Mouse (Mus musculus) heart, postnatal 0 days (tissue): ENCODE measurements around the gene A030003K21Rik. TPM values are rescaled to one million over a fixed set of nuclear protein-coding genes. Genes with fewer than 3 reads are reported as not detected.

ENCODE experiments used
- ATAC-seq: fragments of 200-750 bp; cut with Nextera tagmentation; 2 replicates; pipeline ENCODE4 v1.8.0; 2017; ENCODE audit warnings: low read depth, moderate number of reproducible peaks, moderate library complexity; ENCODE audit not compliant: insufficient read depth
- DNase-seq: peaks from one replicate; pipeline ENCODE4 v3.0.0-alpha.2; 2016; ENCODE audit warnings: low spot score
- H3K27ac ChIP-seq: fragments of 300-500 bp; sonication (generic); 2 replicates; pipeline ENCODE4 v1.5.1; 2014; ENCODE audit warnings: low read depth, mild to moderate bottlenecking
- H3K27me3 ChIP-seq: fragments of 300-500 bp; sonication (generic); 2 replicates; pipeline ENCODE4 v1.6.1; 2014; ENCODE audit warnings: low read length, mixed read lengths; ENCODE audit not compliant: control insufficient read depth, insufficient read depth
- H3K36me3 ChIP-seq: fragments of 300-500 bp; sonication (generic); replicated peaks from 2 replicates; pipeline ENCODE4 v1.6.1; 2014; ENCODE audit warnings: low read length, mixed read lengths; ENCODE audit not compliant: control insufficient read depth, insufficient read depth
- H3K4me1 ChIP-seq: fragments of 300-500 bp; sonication (generic); 2 replicates; pipeline ENCODE4 v1.6.1; 2014; ENCODE audit warnings: antibody characterized with exemption; ENCODE audit not compliant: control insufficient read depth, insufficient read depth
- H3K4me2 ChIP-seq: fragments of 300-500 bp; sonication (generic); 2 replicates; pipeline ENCODE4 v1.6.1; 2014; ENCODE audit warnings: low read depth, mild to moderate bottlenecking, low read length, moderate library complexity
- H3K4me3 ChIP-seq: fragments of 300-500 bp; sonication (generic); 2 replicates; pipeline ENCODE4 v1.5.1; 2014; ENCODE audit warnings: low read depth, low read length
- H3K9ac ChIP-seq: fragments of 300-500 bp; sonication (generic); replicated peaks from 2 replicates; pipeline ENCODE4 v1.6.1; 2014; ENCODE audit warnings: low read depth, low read length, mixed read lengths
- H3K9me3 ChIP-seq: fragments of 300-500 bp; sonication (generic); replicated peaks from 2 replicates; pipeline ENCODE4 v1.6.1; 2016; ENCODE audit warnings: low read length; ENCODE audit not compliant: control insufficient read depth
- CTCF ChIP-seq: IDR thresholded peaks from 2 replicates; pipeline ENCODE4 v1.5.1; 2016; ENCODE audit warnings: antibody characterized with exemption, control low read depth, low read depth
- EP300 ChIP-seq: IDR thresholded peaks from 2 replicates; pipeline ENCODE4 v1.6.1; 2016; ENCODE audit warnings: antibody characterized with exemption, low read depth
- WGBS: fragments of 180-500 bp; shearing (Covaris S2); extraction: QIAGEN DNeasy Blood & Tissue Kit; methylation state at CpG from one replicate; pipeline ENCODE4 v1.1.7; 2014; 5-methylcytosine and 5-hydroxymethylcytosine counted together
- polyA plus RNA-seq: library from polyadenylated mRNA; unstranded; fragments of >200 nt; fragmentation: Nextera tagmentation; extraction: Ambion mirVana; gene quantifications from 2 replicates; pipeline ENCODE4 v1.2.1, GENCODE M21; 2015
- total RNA-seq: library from RNA; depleted of rRNA; stranded (reverse); fragments of >200 nt; gene quantifications from 2 replicates; pipeline ENCODE4 v1.2.3, GENCODE M21; 2014; ENCODE audit warnings: low replicate concordance; rRNA removed

Gene A030003K21Rik
- total and polyA plus RNA-seq, 2 experiments from 2014 or later = not detected

GRCm38 (mm10) chr1:82905886-82906285, 37.3 kb downstream of the A030003K21Rik start:
- ATAC-seq (no peak), DNase-seq (no peak)
- TF ChIP-seq CTCF = no peak
- no peak for TF ChIP-seq EP300
- Histone ChIP-seq H3K9me3 (no peaks in the 10 kb centered on the region), H3K4me3 (no peak overlapping the region), H3K4me2 (no peak overlapping the region), H3K27ac (no peak overlapping the region), H3K27me3 (no peaks in the 10 kb centered on the region), H3K4me1 (no peaks in the 10 kb centered on the region), H3K36me3 (peaks cover 21% of the 10 kb centered on the region), H3K9ac (no peak overlapping the region)
- WGBS = 48% methylated on average over 3 of the region's 3 CpGs

DNA sequence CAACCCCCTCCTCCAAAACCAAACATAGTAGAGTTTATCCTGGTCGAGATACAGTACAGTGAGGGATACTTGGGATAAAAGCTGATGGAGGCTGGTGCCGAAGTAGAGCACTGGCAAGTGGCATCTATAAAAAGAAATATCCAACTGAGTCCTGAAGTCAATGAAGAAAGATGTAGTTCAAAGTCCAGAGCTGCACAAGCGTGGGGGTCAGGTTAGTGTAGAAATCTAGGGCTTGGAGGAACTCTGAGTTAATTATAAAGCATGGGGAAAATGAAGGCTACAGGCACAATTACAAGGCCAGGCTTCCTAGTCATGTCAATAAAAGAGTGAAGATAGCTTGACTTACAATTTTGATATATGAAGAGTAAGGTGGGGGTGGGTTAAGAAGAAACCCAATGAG, 42.0 kb downstream of the A030003K21Rik start:
- 84% methylated on average over 3 of the region's 3 CpGs for WGBS
- ATAC-seq (no peak), DNase-seq (no peak)
- Histone ChIP-seq H3K36me3 (peaks cover 43% of the 10 kb centered on the region), H3K4me3 (no peak overlapping the region), H3K4me2 (no peak overlapping the region), H3K27ac (no peak overlapping the region), H3K9ac (no peak overlapping the region), H3K9me3 (no peaks in the 10 kb centered on the region), H3K27me3 (no peaks in the 10 kb centered on the region), H3K4me1 (no peaks in the 10 kb centered on the region)
- no peak for TF ChIP-seq EP300
- no peak for TF ChIP-seq CTCF

DNA sequence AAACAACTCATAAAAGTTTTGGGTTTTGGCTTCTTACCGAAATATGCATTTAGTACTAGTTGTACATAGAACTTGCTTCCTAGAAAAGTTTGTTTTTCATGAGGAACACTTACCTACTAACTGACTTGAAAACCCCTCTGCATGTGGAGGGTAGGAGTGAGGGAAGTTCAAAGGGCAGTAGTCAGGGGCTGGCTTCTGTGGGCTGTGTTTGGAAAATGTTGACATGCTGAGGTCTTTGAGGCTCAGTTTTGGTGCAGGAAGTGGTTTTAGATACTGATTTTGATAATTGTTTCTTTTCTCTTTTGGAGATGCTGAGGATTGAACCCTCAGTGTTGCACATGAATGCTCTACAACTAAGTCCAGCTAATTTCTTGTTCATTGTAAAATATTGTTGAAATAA, 42.6 kb downstream of the A030003K21Rik start:
- DNase-seq = no peak
- Histone ChIP-seq H3K27me3 (no peaks in the 10 kb centered on the region), H3K9me3 (no peaks in the 10 kb centered on the region), H3K27ac (no peak overlapping the region), H3K4me1 (no peaks in the 10 kb centered on the region), H3K9ac (no peak overlapping the region), H3K36me3 (peaks cover 43% of the 10 kb centered on the region), H3K4me3 (no peak overlapping the region), H3K4me2 (no peak overlapping the region)
- TF ChIP-seq EP300 (no peak), CTCF (no peak)
- 91% methylated on average over 1 of the region's 1 CpGs for WGBS
- ATAC-seq = no peak

DNA sequence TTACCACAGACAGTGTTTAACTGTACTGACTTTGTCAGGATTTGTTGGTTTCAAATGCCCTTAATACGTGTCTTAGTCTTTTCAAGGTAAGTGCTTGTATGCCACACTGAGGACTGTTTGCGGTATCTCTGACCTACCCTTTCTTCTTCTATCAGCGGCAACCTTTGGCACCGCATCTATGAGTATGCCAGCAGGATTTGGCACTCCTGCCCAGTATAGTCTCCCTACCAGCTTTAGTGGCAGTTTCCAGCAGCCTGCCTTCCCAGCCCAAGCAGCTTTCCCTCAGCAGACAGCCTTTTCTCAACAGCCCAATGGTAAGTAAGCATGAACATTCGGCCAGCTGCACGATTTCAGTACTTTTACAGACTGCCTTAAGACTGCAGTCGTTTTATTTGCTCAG, 49.9 kb downstream of the A030003K21Rik start:
- 93% methylated on average over 7 of the region's 7 CpGs for WGBS
- H3K4me2 ChIP-seq = no peak overlapping the region
- no peaks in the 10 kb centered on the region for H3K27me3 ChIP-seq
- H3K27ac ChIP-seq = no peak overlapping the region
- H3K9me3 ChIP-seq = no peaks in the 10 kb centered on the region
- H3K4me1 ChIP-seq = no peaks in the 10 kb centered on the region
- H3K9ac ChIP-seq = no peak overlapping the region
- TF ChIP-seq EP300 = no peak
- no peak for TF ChIP-seq CTCF
- no peak overlapping the region for H3K4me3 ChIP-seq
- peaks cover 43% of the 10 kb centered on the region for H3K36me3 ChIP-seq
- no peak for DNase-seq
- no peak for ATAC-seq

Other genes starting within 250 kb of the A030003K21Rik start
- gene Mff, start 218.5 kb downstream of the A030003K21Rik start, total RNA-seq = 211 and 306 TPM in 2 replicates
- 259 and 270 TPM in 2 replicates for gene Mff, start 218.5 kb downstream of the A030003K21Rik start, polyA plus RNA-seq
- not detected in 2 replicates for gene Tm4sf20, start 174.9 kb downstream of the A030003K21Rik start, total RNA-seq
- gene Tm4sf20, start 174.9 kb downstream of the A030003K21Rik start, polyA plus RNA-seq = 0.14 TPM in 1 of 2 replicates, not detected in the other
- gene Gm47791, start 172.1 kb downstream of the A030003K21Rik start, total RNA-seq = not detected in 2 replicates
- not detected in 2 replicates for gene Gm47791, start 172.1 kb downstream of the A030003K21Rik start, polyA plus RNA-seq
- 71.0 and 78.8 TPM in 2 replicates for gene Agfg1, start 103.9 kb downstream of the A030003K21Rik start, total RNA-seq
- 18.5 and 18.6 TPM in 2 replicates for gene Agfg1, start 103.9 kb downstream of the A030003K21Rik start, polyA plus RNA-seq
- not detected in 2 replicates for gene A030005L19Rik, start 30.1 kb downstream of the A030003K21Rik start, total RNA-seq
- gene A030005L19Rik, start 30.1 kb downstream of the A030003K21Rik start, polyA plus RNA-seq = 0.15 TPM in 1 of 2 replicates, not detected in the other
- gene A030014E15Rik, start 18.5 kb downstream of the A030003K21Rik start, total RNA-seq = not detected in 2 replicates
- gene A030014E15Rik, start 18.5 kb downstream of the A030003K21Rik start, polyA plus RNA-seq = not detected in 2 replicates
- not detected in 2 replicates for gene Gm6217, start 12.0 kb downstream of the A030003K21Rik start, total RNA-seq
- gene Gm6217, start 12.0 kb downstream of the A030003K21Rik start, polyA plus RNA-seq = not detected in 2 replicates
- gene Gm7544, start 12.6 kb upstream of the A030003K21Rik start, total RNA-seq = not detected in 2 replicates
- not detected in 2 replicates for gene Gm7544, start 12.6 kb upstream of the A030003K21Rik start, polyA plus RNA-seq
- not detected in 2 replicates for gene Gm47955, start 16.9 kb upstream of the A030003K21Rik start, total RNA-seq
- not detected in 2 replicates for gene Gm47955, start 16.9 kb upstream of the A030003K21Rik start, polyA plus RNA-seq
- gene Gm47959, start 57.2 kb upstream of the A030003K21Rik start, total RNA-seq = not detected in 2 replicates
- not detected in 2 replicates for gene Gm47959, start 57.2 kb upstream of the A030003K21Rik start, polyA plus RNA-seq
- gene Slc19a3, start 95.1 kb upstream of the A030003K21Rik start, total RNA-seq = 8.2 TPM in 2 replicates
- gene Slc19a3, start 95.1 kb upstream of the A030003K21Rik start, polyA plus RNA-seq = 1.6 TPM in 2 replicates
- gene Krtap28-10, start 99.1 kb upstream of the A030003K21Rik start, total RNA-seq = not detected in 2 replicates
- gene Krtap28-10, start 99.1 kb upstream of the A030003K21Rik start, polyA plus RNA-seq = not detected in 2 replicates
- gene Gm47969, start 101.5 kb upstream of the A030003K21Rik start, total RNA-seq = not detected in 2 replicates
- gene Gm47969, start 101.5 kb upstream of the A030003K21Rik start, polyA plus RNA-seq = not detected in 2 replicates
- not detected in 2 replicates for gene A030005K14Rik, start 116.0 kb upstream of the A030003K21Rik start, total RNA-seq
- not detected in 2 replicates for gene A030005K14Rik, start 116.0 kb upstream of the A030003K21Rik start, polyA plus RNA-seq
- not detected in 2 replicates for gene Krtap28-13, start 117.5 kb upstream of the A030003K21Rik start, total RNA-seq
- not detected in 2 replicates for gene Krtap28-13, start 117.5 kb upstream of the A030003K21Rik start, polyA plus RNA-seq
- not detected in 2 replicates for gene Ccl20, start 173.4 kb upstream of the A030003K21Rik start, total RNA-seq
- 0.15 TPM in 1 of 2 replicates, not detected in the other for gene Ccl20, start 173.4 kb upstream of the A030003K21Rik start, polyA plus RNA-seq
- gene Daw1, start 216.4 kb upstream of the A030003K21Rik start, total RNA-seq = not detected in 2 replicates
- 0.16 TPM in 1 of 2 replicates, not detected in the other for gene Daw1, start 216.4 kb upstream of the A030003K21Rik start, polyA plus RNA-seq